Mouse (Mus musculus) embryonic facial prominence, embryonic 15.5 days (tissue): Measurements from ENCODE around the gene Man1c1. TPM values are rescaled to one million over a fixed set of nuclear protein-coding genes. Genes with fewer than 3 reads are reported as not detected.

Experiments used
- ATAC-seq: fragments of 200-750 bp; cut with Nextera tagmentation; 2 replicates; pipeline ENCODE4 v1.8.0; 2017; ENCODE audit warnings: low read depth, moderate TSS enrichment; ENCODE audit not compliant: insufficient number of reproducible peaks, low FRiP score, low TSS enrichment
- H3K27ac ChIP-seq: fragments of 300-500 bp; sonication (generic); replicated peaks from 2 replicates; pipeline ENCODE4 v1.5.1; 2015; ENCODE audit warnings: mild to moderate bottlenecking, inconsistent platforms
- H3K27me3 ChIP-seq: fragments of 300-500 bp; sonication (generic); 2 replicates; pipeline ENCODE4 v1.6.1; 2015; ENCODE audit warnings: inconsistent platforms
- H3K36me3 ChIP-seq: fragments of 300-500 bp; sonication (generic); 2 replicates; pipeline ENCODE4 v1.6.1; 2015; ENCODE audit warnings: mild to moderate bottlenecking, inconsistent platforms
- H3K4me1 ChIP-seq: fragments of 300-500 bp; sonication (generic); 2 replicates; pipeline ENCODE4 v1.6.1; 2015; ENCODE audit warnings: inconsistent platforms
- H3K4me2 ChIP-seq: fragments of 300-500 bp; sonication (generic); replicated peaks from 2 replicates; pipeline ENCODE4 v1.6.1; 2015; ENCODE audit warnings: mild to moderate bottlenecking, inconsistent platforms
- H3K4me3 ChIP-seq: fragments of 300-500 bp; sonication (generic); replicated peaks from 2 replicates; pipeline ENCODE4 v1.5.1; 2015; ENCODE audit warnings: mild to moderate bottlenecking, inconsistent platforms
- H3K9ac ChIP-seq: fragments of 300-500 bp; sonication (generic); 2 replicates; pipeline ENCODE4 v1.6.1; 2015; ENCODE audit warnings: inconsistent platforms
- H3K9me3 ChIP-seq: fragments of 300-500 bp; sonication (generic); replicated peaks from 2 replicates; pipeline ENCODE4 v1.6.1; 2016; ENCODE audit warnings: inconsistent platforms
- WGBS: fragments of 180-500 bp; shearing (Covaris S2); methylation state at CpG from one replicate; pipeline ENCODE4 v1.1.7; 2015; 5-methylcytosine and 5-hydroxymethylcytosine counted together
- polyA plus RNA-seq: library from polyadenylated mRNA; unstranded; fragments of >200 nt; fragmentation: Nextera tagmentation; extraction: Ambion mirVana; gene quantifications from 2 replicates; pipeline ENCODE4 v1.2.1, GENCODE M21; 2015

Gene Man1c1
- polyA plus RNA-seq, 1 experiment from 2014 or later: 5.6 TPM

DNA sequence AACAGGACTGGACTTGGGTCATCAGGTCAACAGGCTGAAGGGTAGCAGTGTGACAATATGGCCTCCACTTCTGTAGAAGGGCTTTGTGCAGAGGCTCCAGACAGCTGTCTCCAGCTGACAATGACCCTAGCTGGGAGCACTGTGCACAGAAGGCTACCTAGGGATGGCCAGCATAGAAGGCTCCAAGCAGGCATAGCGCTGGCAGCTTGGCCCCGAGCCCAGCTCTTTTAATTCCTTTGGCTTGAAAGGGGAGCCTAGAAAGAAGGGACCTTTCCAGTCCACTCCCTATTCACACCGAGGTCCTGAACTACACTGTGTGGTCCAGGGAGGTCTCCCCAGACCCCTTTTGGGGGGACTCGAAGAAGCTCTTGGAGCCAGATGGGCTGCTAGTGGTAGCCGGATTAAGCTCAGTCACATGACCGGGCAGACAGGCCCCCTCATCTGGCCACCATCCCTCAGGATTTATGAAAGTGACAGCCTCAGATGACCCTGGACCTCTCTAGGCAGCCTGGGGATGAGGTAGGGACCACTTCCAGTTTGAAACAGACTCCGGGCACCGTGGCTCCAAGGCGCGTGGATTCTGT lies 165.0 kb downstream of the Man1c1 start:
- Histone ChIP-seq H3K4me3 (no peak overlapping the region), H3K27ac (no peak overlapping the region), H3K9ac (no peak overlapping the region), H3K4me2 (no peak overlapping the region), H3K36me3 (peaks cover 45% of the 10 kb centered on the region), H3K4me1 (peaks cover 11% of the 10 kb centered on the region), H3K9me3 (no peaks in the 10 kb centered on the region), H3K27me3 (no peaks in the 10 kb centered on the region)
- WGBS: 79% methylated on average over 10 of the region's 10 CpGs
- ATAC-seq: no peak

GRCm38 (mm10) chr4:134535787-134536151 lies 168.3 kb downstream of the Man1c1 start:
- WGBS: 7% methylated on average over 8 of the region's 8 CpGs
- H3K4me2 ChIP-seq: peak overlapping the region; percentile 95
- H3K9me3 ChIP-seq: no peaks in the 10 kb centered on the region
- H3K4me1 ChIP-seq: peaks cover 26% of the 10 kb centered on the region
- H3K9ac ChIP-seq: peak overlapping the region; percentile 80; the same call in 1 of the 2 replicates
- no peaks in the 10 kb centered on the region for H3K27me3 ChIP-seq
- peak overlapping the region; percentile 98 for H3K4me3 ChIP-seq
- peaks cover 38% of the 10 kb centered on the region for H3K36me3 ChIP-seq
- H3K27ac ChIP-seq: peak overlapping the region; percentile 93
- no peak; the same call in 1 of the 2 replicates for ATAC-seq

DNA sequence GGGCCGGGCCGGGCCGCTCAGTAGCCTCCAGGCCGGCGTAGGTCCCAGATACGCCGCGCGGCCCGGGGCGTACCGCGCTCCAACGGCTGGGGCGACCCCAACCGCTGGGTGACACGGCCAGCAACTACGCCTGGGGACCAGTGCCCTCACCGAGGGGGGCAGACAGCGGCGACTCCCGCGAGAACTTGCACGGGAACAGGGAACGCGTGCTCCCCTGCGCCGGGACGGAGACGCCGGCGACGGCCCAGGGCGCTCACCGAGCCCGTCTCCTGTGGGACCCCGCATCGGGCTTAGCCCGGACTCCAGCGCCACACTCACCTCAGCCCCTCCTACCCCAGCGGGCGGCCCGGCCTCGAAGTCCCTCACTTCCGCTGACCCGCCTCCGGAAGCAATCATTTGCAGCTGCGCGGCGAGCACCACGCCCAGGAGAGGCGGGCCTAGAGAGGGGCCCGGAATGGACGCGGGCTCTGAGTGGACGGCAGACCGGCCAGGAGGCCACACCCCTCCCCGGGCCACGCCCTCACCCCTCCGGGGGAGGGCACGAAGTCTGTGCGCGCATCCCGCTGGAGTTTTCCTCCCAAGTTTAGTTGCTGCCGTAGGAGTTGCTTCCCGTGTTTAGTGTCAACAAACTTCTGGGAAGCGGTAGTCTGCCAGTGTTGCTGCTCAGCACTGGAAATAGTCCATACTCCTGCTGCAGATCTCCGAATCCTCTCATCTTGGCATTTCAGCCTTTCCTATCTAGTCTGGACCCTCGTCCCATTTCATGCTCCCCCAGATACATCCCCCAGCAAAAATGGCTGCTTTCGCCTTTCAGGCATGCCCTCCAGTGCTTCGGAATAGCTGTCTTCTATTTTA lies 168.9 kb downstream of the Man1c1 start, which contains the start of gene Mtfr1l:
TSS of gene Mtfr1l (minus strand) at position 456 of the 855 bp plus-strand sequence.
- peaks cover 38% of the 10 kb centered on the region for H3K36me3 ChIP-seq
- H3K27ac ChIP-seq: peak within 1 kb of the TSS; percentile 93
- H3K9ac ChIP-seq: peak within 1 kb of the TSS; percentile 80
- H3K4me2 ChIP-seq: peak within 1 kb of the TSS; percentile 95
- H3K4me1 ChIP-seq: peaks cover 26% of the 10 kb centered on the region
- peak within 1 kb of the TSS; percentile 98 for H3K4me3 ChIP-seq
- ATAC-seq: peak; percentile 96
- H3K9me3 ChIP-seq: no peaks in the 10 kb centered on the region
- under 1% methylated on average over 71 of the region's 71 CpGs for WGBS
- H3K27me3 ChIP-seq: no peaks in the 10 kb centered on the region

GRCm38 (mm10) chr4:134534124-134534886 lies 169.8 kb downstream of the Man1c1 start:
- ATAC-seq: no peak
- H3K9me3 ChIP-seq: no peaks in the 10 kb centered on the region
- H3K4me1 ChIP-seq: peaks cover 26% of the 10 kb centered on the region
- peaks cover 38% of the 10 kb centered on the region for H3K36me3 ChIP-seq
- H3K4me3 ChIP-seq: peak overlapping the region; percentile 98
- no peaks in the 10 kb centered on the region for H3K27me3 ChIP-seq
- peak overlapping the region; percentile 80 for H3K9ac ChIP-seq
- peak overlapping the region; percentile 93 for H3K27ac ChIP-seq
- WGBS: under 1% methylated on average over 57 of the region's 57 CpGs
- peak overlapping the region; percentile 95 for H3K4me2 ChIP-seq

GRCm38 (mm10) chr4:134533421-134533820 lies 170.7 kb downstream of the Man1c1 start:
- no peak overlapping the region for H3K27ac ChIP-seq
- 75% methylated on average over 4 of the region's 4 CpGs for WGBS
- H3K9ac ChIP-seq: no peak overlapping the region
- peaks cover 26% of the 10 kb centered on the region for H3K4me1 ChIP-seq
- H3K27me3 ChIP-seq: no peaks in the 10 kb centered on the region
- ATAC-seq: no peak
- peaks cover 41% of the 10 kb centered on the region for H3K36me3 ChIP-seq
- peak overlapping the region; percentile 95 for H3K4me2 ChIP-seq
- no peaks in the 10 kb centered on the region for H3K9me3 ChIP-seq
- peak overlapping the region; percentile 98; the same call in 1 of the 2 replicates for H3K4me3 ChIP-seq

DNA sequence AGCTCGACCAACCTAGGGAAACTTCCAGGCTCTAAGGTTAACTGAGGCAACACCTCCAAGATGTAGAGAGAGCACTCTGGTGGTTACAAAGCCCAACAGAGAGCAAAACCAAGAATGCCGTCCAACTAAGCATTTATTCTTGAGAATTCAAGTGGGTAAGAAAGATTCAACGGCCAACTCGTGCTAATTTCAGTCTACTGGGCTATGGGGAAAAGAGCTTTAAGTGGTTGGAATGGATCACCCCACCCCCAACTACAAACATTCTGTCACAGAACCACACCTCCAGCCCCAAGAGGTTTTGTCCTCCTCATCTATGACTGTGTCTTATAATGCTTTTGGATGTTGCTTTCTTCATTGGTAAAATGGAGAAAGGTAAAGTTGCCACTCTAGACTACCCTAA lies 171.2 kb downstream of the Man1c1 start:
- no peak overlapping the region for H3K4me2 ChIP-seq
- no peak overlapping the region for H3K4me3 ChIP-seq
- peaks cover 43% of the 10 kb centered on the region for H3K36me3 ChIP-seq
- WGBS: 75% methylated on average over 4 of the region's 4 CpGs
- no peak for ATAC-seq
- no peaks in the 10 kb centered on the region for H3K9me3 ChIP-seq
- no peak overlapping the region for H3K9ac ChIP-seq
- no peak overlapping the region for H3K27ac ChIP-seq
- H3K27me3 ChIP-seq: no peaks in the 10 kb centered on the region
- H3K4me1 ChIP-seq: peaks cover 26% of the 10 kb centered on the region

DNA sequence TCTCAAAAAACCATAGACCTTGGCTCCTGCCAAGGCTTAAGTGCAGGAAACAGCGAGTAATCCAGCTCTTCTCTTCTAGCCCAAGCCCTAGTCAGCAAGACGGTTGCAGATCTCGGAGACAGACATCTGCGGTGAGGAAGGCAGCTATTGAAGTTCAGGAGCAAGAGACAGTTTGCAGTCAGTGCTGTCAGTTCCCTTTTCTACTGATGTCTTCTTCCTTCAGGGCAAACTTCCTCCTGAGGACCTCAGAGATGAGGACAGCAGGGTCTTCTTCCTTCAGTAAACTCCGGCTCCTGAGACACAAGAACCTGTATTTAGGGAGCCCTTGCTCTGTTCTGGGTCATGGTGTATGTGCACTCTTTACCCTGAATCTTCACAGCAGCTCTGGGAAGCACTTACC lies 177.9 kb downstream of the Man1c1 start:
- Histone ChIP-seq H3K27me3 (no peaks in the 10 kb centered on the region), H3K9me3 (no peaks in the 10 kb centered on the region), H3K9ac (no peak overlapping the region), H3K4me1 (no peaks in the 10 kb centered on the region), H3K27ac (no peak overlapping the region), H3K4me3 (no peak overlapping the region), H3K4me2 (no peak overlapping the region), H3K36me3 (peaks cover 78% of the 10 kb centered on the region)
- ATAC-seq: no peak
- WGBS: 68% methylated on average over 5 of the region's 5 CpGs

DNA sequence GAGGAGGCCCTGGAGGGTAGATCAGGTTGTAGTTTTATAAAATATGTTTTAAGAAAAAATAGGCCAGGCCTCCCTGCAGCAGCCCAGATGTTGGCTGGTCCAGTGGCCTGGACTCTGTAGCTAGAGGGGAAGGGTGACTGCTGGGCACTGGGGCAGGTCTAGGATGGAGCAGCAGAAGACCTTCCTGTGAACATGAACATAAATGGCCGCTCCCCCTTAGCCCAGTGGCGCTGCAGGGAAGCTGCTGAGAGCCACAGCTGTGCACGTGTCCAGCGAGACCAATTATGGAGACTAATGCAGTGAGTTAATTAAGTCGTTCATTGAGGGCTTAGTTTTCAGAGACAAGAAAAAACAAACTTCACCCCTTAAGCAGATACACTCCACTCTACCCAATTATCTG lies 178.3 kb downstream of the Man1c1 start:
- no peak overlapping the region for H3K4me2 ChIP-seq
- H3K36me3 ChIP-seq: peaks cover 74% of the 10 kb centered on the region
- 65% methylated on average over 5 of the region's 5 CpGs for WGBS
- no peak overlapping the region for H3K9ac ChIP-seq
- no peaks in the 10 kb centered on the region for H3K27me3 ChIP-seq
- H3K9me3 ChIP-seq: no peaks in the 10 kb centered on the region
- H3K27ac ChIP-seq: no peak overlapping the region
- no peak overlapping the region for H3K4me3 ChIP-seq
- no peaks in the 10 kb centered on the region for H3K4me1 ChIP-seq
- 0 out of 2 replicates have a peak, but pooled peaks have one; percentile 61 for ATAC-seq

- H3K4me3 ChIP-seq: no peak overlapping the region
- WGBS: 88% methylated on average over 4 of the region's 4 CpGs
- no peak overlapping the region for H3K9ac ChIP-seq
- H3K9me3 ChIP-seq: no peaks in the 10 kb centered on the region
- H3K4me1 ChIP-seq: no peaks in the 10 kb centered on the region
- no peak overlapping the region for H3K4me2 ChIP-seq
- no peak for ATAC-seq
- peaks cover 50% of the 10 kb centered on the region for H3K36me3 ChIP-seq
- H3K27ac ChIP-seq: no peak overlapping the region
- no peaks in the 10 kb centered on the region for H3K27me3 ChIP-seq
Measured at GRCm38 (mm10) chr4:134523447-134523846, 180.6 kb downstream of the Man1c1 start.

DNA sequence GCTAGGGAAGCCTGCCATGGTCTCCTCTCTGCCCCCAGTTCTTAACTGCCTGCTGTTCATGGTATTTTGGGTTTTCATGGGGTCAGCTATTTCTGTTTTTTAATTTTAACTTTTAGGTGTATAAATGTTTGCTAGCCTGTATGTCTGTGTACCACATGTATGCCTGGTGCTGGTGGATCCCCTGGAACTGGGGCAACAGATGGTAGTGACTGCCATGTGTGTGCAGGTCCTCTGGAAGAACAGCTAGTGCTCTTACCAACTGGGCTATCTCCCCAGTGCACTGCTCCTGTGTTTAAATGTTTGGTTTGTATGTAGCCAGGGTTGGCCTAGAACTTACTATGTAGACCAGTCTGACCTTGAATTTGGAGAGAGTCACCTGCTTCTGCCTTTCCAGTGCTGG lies 184.8 kb downstream of the Man1c1 start:
- H3K4me1 ChIP-seq: peaks cover 13% of the 10 kb centered on the region; the same call in 1 of the 2 replicates
- H3K9ac ChIP-seq: no peak overlapping the region
- no peak for ATAC-seq
- no peaks in the 10 kb centered on the region for H3K27me3 ChIP-seq
- peaks cover 12% of the 10 kb centered on the region; the same call in 1 of the 2 replicates for H3K36me3 ChIP-seq
- H3K27ac ChIP-seq: no peak overlapping the region
- no peak overlapping the region for H3K4me2 ChIP-seq
- H3K9me3 ChIP-seq: no peaks in the 10 kb centered on the region
- no peak overlapping the region for H3K4me3 ChIP-seq

- no peak for ATAC-seq
- Histone ChIP-seq H3K4me2 (no peak overlapping the region), H3K36me3 (peaks cover 5% of the 10 kb centered on the region; the same call in 1 of the 2 replicates), H3K27me3 (no peaks in the 10 kb centered on the region), H3K27ac (no peak overlapping the region), H3K4me3 (no peak overlapping the region), H3K9ac (no peak overlapping the region), H3K4me1 (peaks cover 13% of the 10 kb centered on the region; the same call in 1 of the 2 replicates), H3K9me3 (no peaks in the 10 kb centered on the region)
- WGBS: 82% methylated on average over 4 of the region's 4 CpGs
Measured at GRCm38 (mm10) chr4:134518541-134518940, 185.5 kb downstream of the Man1c1 start.
